Comparison of ENCODE assay signal across 7 mouse cellular contexts in genomic region chr2:38378849-38379545, GRCm38 (mm10). TPM values are rescaled to one million over a fixed set of nuclear protein-coding genes. Genes with fewer than 3 reads are reported as not detected.
DNase-seq lines count a peak whose midpoint lies in the region; ATAC-seq and TF ChIP-seq lines count a peak whose summit lies in the region.

No protein-coding gene starts in this region.

- ATAC-seq in forebrain, postnatal 0 days = no peak

- no peaks in the 10 kb centered on the region for H3K9me3 ChIP-seq in forebrain, postnatal 0 days (ENCODE audit: low read length)
- no peaks in the 10 kb centered on the region for H3K9me3 ChIP-seq in midbrain, embryonic 10.5 days (replicated peaks)

- no peaks in the 10 kb centered on the region for H3K36me3 ChIP-seq in forebrain, postnatal 0 days (ENCODE audit: insufficient read depth)
- H3K36me3 ChIP-seq in midbrain, embryonic 10.5 days = no peaks in the 10 kb centered on the region

- DNase-seq in layer of hippocampus, adult 2 months (ENCODE audit: low spot score in 2 of 2) = peak in 1 of 2 experiments; percentile 35
- no peak for DNase-seq in layer of hippocampus, adult 11-12 months (ENCODE audit: low spot score)
- DNase-seq in cerebellum, adult 8-10 months = peak; percentile 81
- DNase-seq in forebrain, postnatal 0 days = no peak
- no peak for DNase-seq in midbrain, embryonic 10.5 days (ENCODE audit: low spot score)
- DNase-seq in left cerebral cortex, postnatal 4 days = no peak
- DNase-seq in urinary bladder, adult 2 months (ENCODE audit: low spot score) = no peak

- H3K27me3 ChIP-seq in forebrain, postnatal 0 days (ENCODE audit: insufficient read depth, low read length) = peaks cover 10% of the 10 kb centered on the region
- peaks cover 86% of the 10 kb centered on the region for H3K27me3 ChIP-seq in midbrain, embryonic 10.5 days (ENCODE audit: low read depth, poor library complexity, severe bottlenecking)

- WGBS in forebrain, postnatal 0 days = 15% methylated on average over 29 of the region's 29 CpGs
- WGBS in midbrain, embryonic 10.5 days = 4% methylated on average over 29 of the region's 29 CpGs

- H3K27ac ChIP-seq in layer of hippocampus, adult 2 months = peak overlapping the region; percentile 57
- no peak overlapping the region for H3K27ac ChIP-seq in forebrain, postnatal 0 days (ENCODE audit: low read depth, low read length)
- no peak overlapping the region for H3K27ac ChIP-seq in midbrain, embryonic 10.5 days (replicated peaks)

- peak overlapping the region; percentile 34 for H3K4me2 ChIP-seq in forebrain, postnatal 0 days (ENCODE audit: low read depth)

- peak overlapping the region; percentile 45 for H3K4me3 ChIP-seq in layer of hippocampus, adult 2 months
- peak overlapping the region; percentile 3; the same call in 1 of the 2 replicates for H3K4me3 ChIP-seq in forebrain, postnatal 0 days (ENCODE audit: low read depth, low read length)
- H3K4me3 ChIP-seq in midbrain, embryonic 10.5 days = peak overlapping the region; percentile 37

- TF ChIP-seq CTCF in layer of hippocampus, adult 2 months (conservative IDR thresholded peaks at IDR 0.05) = no peak
- no peak for TF ChIP-seq CTCF in forebrain, postnatal 0 days (IDR thresholded peaks at IDR 0.05; ENCODE audit: low read depth)

- no peaks in the 10 kb centered on the region for H3K4me1 ChIP-seq in forebrain, postnatal 0 days (ENCODE audit: insufficient read depth)
- H3K4me1 ChIP-seq in midbrain, embryonic 10.5 days = peaks cover 26% of the 10 kb centered on the region

- no peak overlapping the region for H3K9ac ChIP-seq in forebrain, postnatal 0 days

- intact Hi-C loops in left cerebral cortex, postnatal 4 days (cut with DNase I) = no loop called here

RNA-seq across cellular contexts. Expression of gene Lhx2, which starts 39.9 kb away (rescaled TPM):
- 10 to 100 TPM; 96.6 to 99.5 TPM for total RNA-seq in layer of hippocampus, adult 2 months (2021)
- 82.8 and 87.6 TPM in 2 replicates for total RNA-seq in forebrain, postnatal 0 days (2014; rRNA removed)
- polyA plus RNA-seq in forebrain, postnatal 0 days (2015; fragmentation: Nextera tagmentation; extraction: Ambion mirVana) = 43.5 and 45.9 TPM in 2 replicates
- polyA plus RNA-seq in midbrain, embryonic 10.5 days (2016; fragmentation: Nextera tagmentation; extraction: Ambion mirVana) = 23.3 and 29.0 TPM in 2 replicates
- total RNA-seq in left cerebral cortex, postnatal 4 days (2021) = 100 to 1,000 TPM; 110 to 128 TPM
- 0.12 TPM in 1 of 2 replicates, not detected in the other for polyA plus RNA-seq in urinary bladder, adult 2 months (2012; rRNA removed)
